Mouse (Mus musculus): ENCODE results near the gene Gm6367. TPM values are rescaled to one million over a fixed set of nuclear protein-coding genes. Genes with fewer than 3 reads are reported as not detected.
"Not testable (repeated sequence)": the region's sequence is repeated elsewhere in the genome, so short reads cannot be mapped to it uniquely, and the experiment has no call there.

Gene Gm6367
- polyA plus RNA-seq (2015; fragmentation: Nextera tagmentation; extraction: Ambion mirVana), result not detected in 2 replicates

DNA sequence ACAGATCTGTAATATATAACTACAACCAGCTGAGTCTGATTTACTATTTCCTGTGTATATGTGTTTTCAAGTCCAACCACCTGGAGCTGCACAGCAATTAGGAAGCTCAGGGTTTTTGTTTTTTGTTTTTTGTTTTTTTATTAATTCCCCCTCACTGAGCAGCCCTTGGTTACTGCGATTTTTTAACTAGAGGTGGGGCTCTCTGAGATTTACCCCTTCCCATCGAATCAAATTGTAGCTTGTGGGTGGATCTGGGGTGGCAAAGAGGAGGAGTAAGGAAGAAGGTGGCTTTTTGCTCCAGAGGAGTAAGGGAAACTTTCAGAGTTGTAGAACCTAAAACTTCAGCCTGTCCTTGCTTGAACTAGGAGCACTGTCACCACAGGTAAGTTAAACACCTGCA, at the start of gene Gm6367:
Gm6367 (plus strand) TSS at position 301 of the 400 bp plus-strand sequence.
- not testable (repeated sequence) for H3K27ac ChIP-seq (ENCODE audit: low read length); H3K4me1 ChIP-seq (ENCODE audit: control insufficient read depth, insufficient read depth, low read length); H3K9ac ChIP-seq (ENCODE audit: low read depth, low read length); ATAC-seq; H3K27me3 ChIP-seq (replicated peaks; ENCODE audit: control insufficient read depth, insufficient read depth, low read length); H3K9me3 ChIP-seq (ENCODE audit: control insufficient read depth, low read length); H3K36me3 ChIP-seq (ENCODE audit: control insufficient read depth, insufficient read depth, low read length); H3K4me2 ChIP-seq (ENCODE audit: low read depth, low read length); H3K4me3 ChIP-seq (ENCODE audit: low read length)
- WGBS, result no CpG with 5 or more reads among the region's 2 CpGs

Other genes with a start within 250 kb of the Gm6367 start
- gene Gm3183, start 123.2 kb upstream of the Gm6367 start, polyA plus RNA-seq (2015; fragmentation: Nextera tagmentation; extraction: Ambion mirVana), result not detected in 2 replicates
- not detected in 2 replicates for gene Gm7942, start 118.3 kb downstream of the Gm6367 start, polyA plus RNA-seq (2015; fragmentation: Nextera tagmentation; extraction: Ambion mirVana)
- gene Gm16513, start 194.0 kb downstream of the Gm6367 start, polyA plus RNA-seq (2015; fragmentation: Nextera tagmentation; extraction: Ambion mirVana), result not detected in 2 replicates

All from intestine, embryonic 16.5 days (tissue).